Mouse (Mus musculus) MEL (cell line): ENCODE results near the gene Tmed6.

Source experiments
- CHD2 ChIP-seq: IDR thresholded peaks from 2 replicates; pipeline ENCODE4 v1.6.1; 2011; ENCODE audit warnings: low read length, improper control_type of control experiment
- CTCF ChIP-seq, 3 experiments: IDR thresholded peaks in 2 of 3; conservative IDR thresholded peaks in 1 of 3; 2 replicates each; pipeline ENCODE4 v1.5.1; 2011 to 2012; ENCODE audit warnings: low read length in 3 of 3, low read depth in 2 of 3, mild to moderate bottlenecking in 2 of 3, improper control_type of control experiment in 1 of 3, inconsistent platforms in 1 of 3, mixed read lengths in 1 of 3, moderate library complexity in 1 of 3; ENCODE audit not compliant: control insufficient read depth in 1 of 3, insufficient read depth in 1 of 3, poor library complexity in 1 of 3, severe bottlenecking in 1 of 3
- E2F4 ChIP-seq: IDR thresholded peaks from 2 replicates; pipeline ENCODE4 v1.6.1; 2011; ENCODE audit warnings: low read depth, low read length, improper control_type of control experiment, borderline replicate concordance
- GABPA ChIP-seq: IDR thresholded peaks from 2 replicates; pipeline ENCODE4 v1.6.1; 2012; ENCODE audit warnings: low read depth, mild to moderate bottlenecking, inconsistent platforms, low read length, improper control_type of control experiment, moderate library complexity
- GATA1 ChIP-seq: IDR thresholded peaks from 2 replicates; pipeline ENCODE4 v1.6.1; 2011; ENCODE audit warnings: low read depth, low read length, improper control_type of control experiment
- POLR2A ChIP-seq, 2 experiments: IDR thresholded peaks; 2 replicates each; pipeline ENCODE4 v1.6.1; 2011 to 2012; ENCODE audit warnings: low read length in 2 of 2, mild to moderate bottlenecking in 2 of 2, control low read depth in 1 of 2, improper control_type of control experiment in 1 of 2, low read depth in 1 of 2, moderate library complexity in 1 of 2; ENCODE audit not compliant: control insufficient read depth in 1 of 2, insufficient read depth in 1 of 2, poor library complexity in 1 of 2
- POLR2AphosphoS5 ChIP-seq: IDR thresholded peaks from 2 replicates; pipeline ENCODE4 v1.6.1; 2012; ENCODE audit warnings: low read depth, borderline replicate concordance, mild to moderate bottlenecking, inconsistent platforms, low read length, moderate library complexity, mixed read lengths
- SMC3 ChIP-seq: IDR thresholded peaks from 2 replicates; pipeline ENCODE4 v1.6.1; 2011; ENCODE audit warnings: low read depth, low read length, improper control_type of control experiment
- ZMIZ1 ChIP-seq: IDR thresholded peaks from 2 replicates; pipeline ENCODE4 v1.6.1; 2012; ENCODE audit warnings: low read depth, mild to moderate bottlenecking, inconsistent platforms, low read length, improper control_type of control experiment, moderate library complexity
- ZNF384 ChIP-seq: IDR thresholded peaks from 2 replicates; pipeline ENCODE4 v1.6.1; 2012; ENCODE audit warnings: low read depth, mild to moderate bottlenecking, inconsistent platforms, low read length, improper control_type of control experiment

- TF ChIP-seq POLR2A (IDR thresholded peaks at IDR 0.05; ENCODE audit: control insufficient read depth in 1 of 2, insufficient read depth in 1 of 2, low read depth in 1 of 2, low read length in 2 of 2, poor library complexity in 1 of 2): no peak
- TF ChIP-seq ZMIZ1: no peak
- peak; percentile 13 to 35 (median 15); a peak in 2 of 6 replicates for TF ChIP-seq CTCF (IDR thresholded peaks at IDR 0.05 in 2 of 3, conservative IDR thresholded peaks at IDR 0.05 in 1 of 3; ENCODE audit: control insufficient read depth in 1 of 3, insufficient read depth in 1 of 3, low read depth in 2 of 3, low read length in 3 of 3, poor library complexity in 1 of 3, severe bottlenecking in 1 of 3)
- TF ChIP-seq ZNF384: peak; percentile 52
- no peak for TF ChIP-seq GATA1
- no peak for TF ChIP-seq POLR2AphosphoS5
- no peak for TF ChIP-seq E2F4
- TF ChIP-seq GABPA: no peak
- TF ChIP-seq SMC3: peak; percentile 37
- no peak for TF ChIP-seq CHD2
These were observed 44.5 kb upstream of the Tmed6 start for GRCm38 (mm10) chr8:107109816-107110435.
